Mouse (Mus musculus) MEL (cell line): ENCODE measurements around the gene Keap1. TPM values are rescaled to one million over a fixed set of nuclear protein-coding genes. Genes with fewer than 3 reads are reported as not detected.
A peak's percentile ranks its signal among the peaks of the same experiment; 100 is the strongest.

Experiments
- DNase-seq: peaks from one replicate; pipeline ENCODE4 v3.0.0; 2011; ENCODE audit warnings: low read depth, low spot score
- H3K27ac ChIP-seq: 2 replicates; pipeline ENCODE4 v1.5.1; 2012; ENCODE audit warnings: low read depth, mild to moderate bottlenecking, control low read depth, low read length, moderate library complexity; ENCODE audit not compliant: control insufficient read depth
- H3K27me3 ChIP-seq, 2 experiments: fragments of 150-350 bp in 1 of 2; sonication (generic) in 1 of 2; 2 replicates each; pipeline ENCODE4 v1.6.1; 2012; ENCODE audit warnings: low read length in 2 of 2, mild to moderate bottlenecking in 2 of 2, improper control_type of control experiment in 1 of 2, moderate library complexity in 1 of 2; ENCODE audit not compliant: insufficient read depth in 2 of 2, control insufficient read depth in 1 of 2
- H3K36me3 ChIP-seq, 2 experiments: 2 replicates each; pipeline ENCODE4 v1.6.1; 2012 to 2014; ENCODE audit warnings: low read length in 2 of 2, improper control_type of control experiment in 1 of 2, inconsistent platforms in 1 of 2, mild to moderate bottlenecking in 1 of 2; ENCODE audit not compliant: insufficient read depth in 2 of 2, control insufficient read depth in 1 of 2
- H3K4me1 ChIP-seq, 2 experiments: fragments of 150-350 bp in 1 of 2; sonication (generic) in 1 of 2; 2 replicates each; pipeline ENCODE4 v1.6.1; 2012; ENCODE audit warnings: low read length in 2 of 2, improper control_type of control experiment in 1 of 2, mild to moderate bottlenecking in 1 of 2; ENCODE audit not compliant: insufficient read depth in 2 of 2, control insufficient read depth in 1 of 2
- H3K4me3 ChIP-seq, 2 experiments: fragments of 150-350 bp in 1 of 2; sonication (generic) in 1 of 2; 2 replicates each; pipeline ENCODE4 v1.5.1; 2012; ENCODE audit warnings: low read depth in 2 of 2, low read length in 2 of 2, mild to moderate bottlenecking in 2 of 2, moderate library complexity in 2 of 2, control low read depth in 1 of 2, improper control_type of control experiment in 1 of 2; ENCODE audit not compliant: control insufficient read depth in 1 of 2, insufficient read depth in 1 of 2
- H3K79me2 ChIP-seq: 2 replicates; pipeline ENCODE4 v1.6.1; 2012; ENCODE audit warnings: mild to moderate bottlenecking, low read length, moderate library complexity; ENCODE audit not compliant: control insufficient read depth, poor library complexity, insufficient read depth
- H3K9ac ChIP-seq: 2 replicates; pipeline ENCODE4 v1.6.1; 2012; ENCODE audit warnings: low read depth, mild to moderate bottlenecking, control low read depth, low read length, moderate library complexity; ENCODE audit not compliant: control insufficient read depth, poor library complexity, severe bottlenecking
- H3K9me3 ChIP-seq: fragments of 150-350 bp; sonication (generic); replicated peaks from 2 replicates; pipeline ENCODE4 v1.6.1; 2012; ENCODE audit warnings: mild to moderate bottlenecking, low read length, improper control_type of control experiment, moderate library complexity; ENCODE audit not compliant: insufficient read depth
- CHD2 ChIP-seq: IDR thresholded peaks from 2 replicates; pipeline ENCODE4 v1.6.1; 2011; ENCODE audit warnings: low read length, improper control_type of control experiment
- CTCF ChIP-seq, 3 experiments: IDR thresholded peaks in 2 of 3; conservative IDR thresholded peaks in 1 of 3; 2 replicates each; pipeline ENCODE4 v1.5.1; 2011 to 2012; ENCODE audit warnings: low read length in 3 of 3, low read depth in 2 of 3, mild to moderate bottlenecking in 2 of 3, improper control_type of control experiment in 1 of 3, inconsistent platforms in 1 of 3, mixed read lengths in 1 of 3, moderate library complexity in 1 of 3; ENCODE audit not compliant: control insufficient read depth in 1 of 3, insufficient read depth in 1 of 3, poor library complexity in 1 of 3, severe bottlenecking in 1 of 3
- JUND ChIP-seq: IDR thresholded peaks from 2 replicates; pipeline ENCODE4 v1.6.1; 2011; ENCODE audit warnings: low read depth, mild to moderate bottlenecking, improper control_type of control experiment, low read length
- KAT2A ChIP-seq: conservative IDR thresholded peaks from 2 replicates; pipeline ENCODE4 v1.6.1; 2012; ENCODE audit warnings: low read depth, low read length, improper control_type of control experiment, inconsistent platforms
- MAFK ChIP-seq: IDR thresholded peaks from 2 replicates; pipeline ENCODE4 v1.6.1; 2011; ENCODE audit warnings: low read depth, mild to moderate bottlenecking, low read length, improper control_type of control experiment, borderline replicate concordance
- MYB ChIP-seq: IDR thresholded peaks from 2 replicates; pipeline ENCODE4 v1.6.1; 2011; ENCODE audit warnings: mild to moderate bottlenecking, low read depth, low read length, improper control_type of control experiment
- POLR2AphosphoS2 ChIP-seq: IDR thresholded peaks from 2 replicates; pipeline ENCODE4 v1.6.1; 2011; ENCODE audit warnings: low read length, improper control_type of control experiment
- POLR2AphosphoS5 ChIP-seq: IDR thresholded peaks from 2 replicates; pipeline ENCODE4 v1.6.1; 2012; ENCODE audit warnings: low read depth, borderline replicate concordance, mild to moderate bottlenecking, inconsistent platforms, low read length, moderate library complexity, mixed read lengths
- SIN3A ChIP-seq: IDR thresholded peaks from 2 replicates; pipeline ENCODE4 v1.6.1; 2012; ENCODE audit warnings: low read length, improper control_type of control experiment, inconsistent platforms
- SMC3 ChIP-seq: IDR thresholded peaks from 2 replicates; pipeline ENCODE4 v1.6.1; 2011; ENCODE audit warnings: low read depth, low read length, improper control_type of control experiment
- TAL1 ChIP-seq: IDR thresholded peaks from 2 replicates; pipeline ENCODE4 v1.6.1; 2012; ENCODE audit warnings: mild to moderate bottlenecking, inconsistent platforms, low read length, moderate library complexity, mixed read lengths
- USF1 ChIP-seq: IDR thresholded peaks from 2 replicates; pipeline ENCODE4 v1.6.1; 2014; ENCODE audit warnings: low read depth, mild to moderate bottlenecking, inconsistent platforms, low read length, improper control_type of control experiment, moderate library complexity
- ZMIZ1 ChIP-seq: IDR thresholded peaks from 2 replicates; pipeline ENCODE4 v1.6.1; 2012; ENCODE audit warnings: low read depth, mild to moderate bottlenecking, inconsistent platforms, low read length, improper control_type of control experiment, moderate library complexity
- polyA plus RNA-seq, 2 experiments: library from polyadenylated mRNA; stranded (reverse) in 1 of 2; unstranded in 1 of 2; fragments of >175 nt in 1 of 2; fragments of >200 nt in 1 of 2; gene quantifications; 2 replicates each; pipeline versions ENCODE4 v1.2.1 to v1.2.4; 2012; ENCODE audit warnings: low replicate concordance in 2 of 2, low read depth in 1 of 2; ENCODE audit not compliant: insufficient read length in 2 of 2, insufficient read depth in 1 of 2, missing spikeins in 1 of 2
- total RNA-seq: library from RNA; depleted of rRNA; stranded (reverse); fragments of 300-350 nt; gene quantifications from 2 replicates; pipeline ENCODE4 v1.2.3, GENCODE M21; 2012

The Keap1 gene
- total and polyA plus RNA-seq, 3 experiments, result 67.5 to 174 (median 171) TPM

- Histone ChIP-seq H3K36me3 (peaks cover 15 to 27% of the 10 kb centered on the region in 2 experiments), H3K4me1 (peaks cover 10 to 18% of the 10 kb centered on the region in 2 experiments; a peak in 3 of 4 replicates), H3K9ac (no peak overlapping the region), H3K27me3 (no peaks in the 10 kb centered on the region), H3K4me3 (no peak overlapping the region), H3K27ac (no peak overlapping the region), H3K79me2 (peaks cover 36% of the 10 kb centered on the region), H3K9me3 (no peaks in the 10 kb centered on the region)
- DNase-seq, result no peak
- TF ChIP-seq POLR2AphosphoS2 (0 out of 2 replicates have a peak, but pooled peaks have one; percentile 20), CTCF (IDR thresholded peaks at IDR 0.05 in 2 of 3, conservative IDR thresholded peaks at IDR 0.05 in 1 of 3; ENCODE audit: control insufficient read depth in 1 of 3, insufficient read depth in 1 of 3, low read depth in 2 of 3, low read length in 3 of 3, poor library complexity in 1 of 3, severe bottlenecking in 1 of 3) (no peak)
Observed at GRCm38 (mm10) chr9:21233366-21233765, 5.8 kb downstream of the Keap1 start.

GRCm38 (mm10) chr9:21232867-21233266, 6.3 kb downstream of the Keap1 start:
- DNase-seq, result no peak
- H3K27ac ChIP-seq, result no peak overlapping the region
- H3K36me3 ChIP-seq, result peaks cover 15 to 27% of the 10 kb centered on the region in 2 experiments
- no peak overlapping the region for H3K9ac ChIP-seq
- no peak overlapping the region for H3K4me3 ChIP-seq
- H3K9me3 ChIP-seq, result no peaks in the 10 kb centered on the region
- H3K79me2 ChIP-seq, result peaks cover 31% of the 10 kb centered on the region
- H3K4me1 ChIP-seq, result peaks cover 9 to 18% of the 10 kb centered on the region in 2 experiments; a peak in 3 of 4 replicates
- no peaks in the 10 kb centered on the region for H3K27me3 ChIP-seq
- peak in 2 of 3 experiments; percentile 36 to 53; a peak in 4 of 6 replicates for TF ChIP-seq CTCF (IDR thresholded peaks at IDR 0.05 in 2 of 3, conservative IDR thresholded peaks at IDR 0.05 in 1 of 3; ENCODE audit: control insufficient read depth in 1 of 3, insufficient read depth in 1 of 3, low read depth in 2 of 3, low read length in 3 of 3, poor library complexity in 1 of 3, severe bottlenecking in 1 of 3)
- no peak for TF ChIP-seq SMC3
- no peak for TF ChIP-seq KAT2A
- TF ChIP-seq POLR2AphosphoS5, result no peak
- TF ChIP-seq JUND, result no peak
- TF ChIP-seq SIN3A, result no peak
- 0 out of 2 replicates have a peak, but pooled peaks have one; percentile 5 for TF ChIP-seq ZMIZ1

GRCm38 (mm10) chr9:21231551-21231950, 7.6 kb downstream of the Keap1 start:
- H3K4me3 ChIP-seq, result no peak overlapping the region
- no peak for TF ChIP-seq USF1
- TF ChIP-seq MYB, result no peak
- TF ChIP-seq SIN3A, result no peak
- no peak for TF ChIP-seq MAFK
- TF ChIP-seq ZMIZ1, result peak; percentile 8; the same call in 1 of the 2 replicates
- TF ChIP-seq TAL1, result peak; percentile 37; the same call in 1 of the 2 replicates
- no peak for TF ChIP-seq CHD2
- H3K4me1 ChIP-seq, result peaks cover 3 to 13% of the 10 kb centered on the region in 2 experiments; a peak in 3 of 4 replicates
- no peak overlapping the region for H3K27ac ChIP-seq
- H3K9me3 ChIP-seq, result no peaks in the 10 kb centered on the region
- no peaks in the 10 kb centered on the region for H3K27me3 ChIP-seq
- H3K79me2 ChIP-seq, result peaks cover 18% of the 10 kb centered on the region
- no peak overlapping the region for H3K9ac ChIP-seq
- H3K36me3 ChIP-seq, result peaks cover 8 to 24% of the 10 kb centered on the region in 2 experiments
- no peak for DNase-seq
